Mouse (Mus musculus) thymus, adult 2 months (tissue): Measurements from ENCODE around the gene Klk9. TPM values are rescaled to one million over a fixed set of nuclear protein-coding genes. Genes with fewer than 3 reads are reported as not detected.

Source experiments
- DNase-seq: peaks from one replicate; pipeline ENCODE4 v3.0.0; 2021
- H3K27ac ChIP-seq: fragments of 200-500 bp; 2 replicates; pipeline ENCODE4 v1.5.1; 2012; ENCODE audit warnings: low read length, control low read depth; ENCODE audit not compliant: control insufficient read depth, insufficient read depth
- H3K27me3 ChIP-seq: fragments of 200-500 bp; 2 replicates; pipeline ENCODE4 v1.6.1; 2012; ENCODE audit warnings: mild to moderate bottlenecking, low read length, moderate library complexity, mixed read lengths; ENCODE audit not compliant: control insufficient read depth, insufficient read depth
- H3K36me3 ChIP-seq: fragments of 200-500 bp; 2 replicates; pipeline ENCODE4 v1.6.1; 2012; ENCODE audit warnings: mild to moderate bottlenecking, low read length, moderate library complexity; ENCODE audit not compliant: control insufficient read depth, insufficient read depth
- H3K4me1 ChIP-seq: fragments of 200-500 bp; replicated peaks from 2 replicates; pipeline ENCODE4 v1.6.1; 2012; ENCODE audit warnings: low read length; ENCODE audit not compliant: control insufficient read depth, insufficient read depth
- H3K4me3 ChIP-seq: fragments of 200-500 bp; 2 replicates; pipeline ENCODE4 v1.5.1; 2012; ENCODE audit warnings: mild to moderate bottlenecking, low read length, control low read depth, moderate library complexity; ENCODE audit not compliant: control insufficient read depth, insufficient read depth
- CTCF ChIP-seq: fragments of 200-500 bp; IDR thresholded peaks from 2 replicates; pipeline ENCODE4 v1.5.1; 2012; ENCODE audit warnings: mild to moderate bottlenecking, control low read depth, low read length, moderate library complexity, borderline replicate concordance; ENCODE audit not compliant: control insufficient read depth, poor library complexity, insufficient read depth; ENCODE audit errors: extremely low read depth
- POLR2A ChIP-seq: fragments of 200-500 bp; IDR thresholded peaks from 2 replicates; pipeline ENCODE4 v1.6.1; 2012; ENCODE audit warnings: mild to moderate bottlenecking, low read length, control low read depth, moderate library complexity; ENCODE audit not compliant: control insufficient read depth, poor library complexity, insufficient read depth; ENCODE audit errors: extremely low read depth
- WGBS: fragments of 180-500 bp; shearing (Covaris S2); methylation state at CpG from one replicate; pipeline ENCODE4 v1.1.7; 2018; 5-methylcytosine and 5-hydroxymethylcytosine counted together
- polyA plus RNA-seq: library from polyadenylated mRNA; depleted of rRNA; stranded (reverse); fragments of >200 nt; gene quantifications from 2 replicates; pipeline ENCODE4 v1.2.3, GENCODE M21; 2012; rRNA removed

Gene Klk9
- polyA plus RNA-seq = 0.17 and 0.51 TPM in 2 replicates

DNA sequence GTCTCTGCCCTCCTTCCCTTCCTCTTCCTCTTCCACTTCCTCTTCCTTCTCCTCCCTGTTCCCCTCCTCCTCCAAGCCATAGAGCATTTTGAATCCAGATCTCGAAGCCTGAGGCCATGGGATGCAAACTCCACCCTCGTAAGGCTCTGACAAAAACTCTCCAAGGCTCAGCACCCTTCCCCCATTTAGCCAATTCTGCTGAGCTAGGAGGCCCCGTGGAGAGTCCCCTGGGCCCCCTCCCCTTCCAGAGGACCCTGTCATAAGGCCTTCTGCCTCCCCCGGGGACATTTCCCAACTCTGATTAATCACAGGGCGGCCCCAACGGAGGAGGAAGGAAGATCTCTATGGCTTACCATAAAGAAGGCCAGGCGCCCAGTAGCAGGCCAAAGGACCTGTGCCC is at the start of gene Klk9:
Gene Klk9, plus strand, starts transcription at position 301 of the 400 bp plus-strand sequence.
- H3K36me3 ChIP-seq = no peaks in the 10 kb centered on the region
- TF ChIP-seq CTCF (no peak), POLR2A (no peak)
- H3K27me3 ChIP-seq = no peaks in the 10 kb centered on the region
- DNase-seq = no peak
- H3K27ac ChIP-seq = no peak within 1 kb of the TSS
- no peak within 1 kb of the TSS for H3K4me3 ChIP-seq
- whole genome bisulfite sequencing = 82% methylated on average over 7 of the region's 7 CpGs
- H3K4me1 ChIP-seq = no peaks in the 10 kb centered on the region

GRCm38 (mm10) chr7:43747788-43748187 is 43.9 kb upstream of the Klk9 start:
- TF ChIP-seq POLR2A (no peak), CTCF (no peak)
- no peak overlapping the region for H3K4me3 ChIP-seq
- H3K4me1 ChIP-seq = no peaks in the 10 kb centered on the region
- H3K27ac ChIP-seq = no peak overlapping the region
- no peak for DNase-seq
- no peaks in the 10 kb centered on the region for H3K27me3 ChIP-seq
- no peaks in the 10 kb centered on the region for H3K36me3 ChIP-seq
- 17% methylated on average over 1 of the region's 1 CpGs for WGBS

DNA sequence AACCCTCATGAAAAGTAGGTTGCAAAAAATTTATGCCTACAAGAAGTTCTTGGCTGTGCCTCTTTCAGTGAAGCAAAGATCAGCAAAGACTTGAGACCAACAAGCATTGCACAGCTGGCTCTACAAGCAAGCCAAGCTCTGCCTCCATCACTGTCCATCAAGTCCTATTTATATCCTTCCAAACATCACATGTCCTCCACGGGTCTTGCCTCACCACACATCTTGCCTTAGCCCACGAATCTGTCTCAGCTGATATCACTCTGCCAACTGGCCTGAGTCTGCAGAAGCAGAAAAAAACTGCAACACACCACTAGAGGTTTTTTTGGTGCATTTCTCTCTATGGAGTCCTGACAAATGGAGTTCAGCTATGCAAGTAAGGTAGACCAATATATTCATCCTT is 38.9 kb upstream of the Klk9 start:
- Histone ChIP-seq H3K4me1 (no peaks in the 10 kb centered on the region), H3K27me3 (no peaks in the 10 kb centered on the region), H3K36me3 (no peaks in the 10 kb centered on the region), H3K4me3 (no peak overlapping the region), H3K27ac (no peak overlapping the region)
- WGBS = 44% methylated on average over 2 of the region's 2 CpGs
- DNase-seq = no peak
- TF ChIP-seq POLR2A (no peak), CTCF (no peak)

DNA sequence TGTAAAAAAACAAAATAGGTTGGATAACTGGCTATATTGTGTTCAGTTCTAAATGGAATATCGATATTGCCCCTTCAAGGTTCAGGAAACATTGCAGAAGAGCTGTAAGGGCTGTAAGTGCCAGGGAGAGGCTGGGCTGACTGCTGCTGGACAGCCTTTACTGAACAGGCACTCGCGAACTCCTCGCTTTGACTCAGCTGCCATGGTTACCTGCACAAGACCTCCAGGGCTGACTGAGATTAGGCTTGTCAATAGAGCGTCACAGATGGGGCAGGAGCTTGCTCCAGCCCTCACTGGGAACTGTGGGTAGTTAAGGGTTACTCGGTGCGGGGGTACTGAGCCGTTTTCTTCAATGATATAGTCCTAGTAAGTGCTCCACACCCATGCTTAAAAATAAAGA is 25.2 kb upstream of the Klk9 start:
- DNase-seq = no peak
- 73% methylated on average over 8 of the region's 8 CpGs for WGBS
- H3K36me3 ChIP-seq = no peaks in the 10 kb centered on the region
- no peaks in the 10 kb centered on the region for H3K4me1 ChIP-seq
- TF ChIP-seq POLR2A (no peak), CTCF (no peak)
- no peaks in the 10 kb centered on the region for H3K27me3 ChIP-seq
- no peak overlapping the region for H3K27ac ChIP-seq
- H3K4me3 ChIP-seq = no peak overlapping the region

DNA sequence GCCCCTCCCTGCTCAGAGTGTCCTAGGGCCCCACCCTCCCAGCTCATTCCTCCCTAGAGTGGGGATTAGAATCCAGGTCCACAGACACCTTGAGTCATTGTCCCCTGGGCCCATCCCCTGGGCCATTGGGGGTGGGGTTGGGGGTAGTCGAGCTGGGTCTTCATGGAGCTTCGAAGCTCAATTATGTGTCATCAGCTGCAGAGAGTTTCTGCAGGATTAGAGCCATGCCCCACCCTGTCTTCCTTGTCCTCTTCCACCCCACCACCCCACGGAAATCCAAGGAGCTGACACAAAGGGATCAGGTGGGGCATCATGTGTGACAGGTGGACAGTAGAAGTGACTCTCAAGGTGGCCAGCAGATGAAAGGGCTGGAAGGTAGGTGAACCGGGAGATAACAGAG is 23.1 kb upstream of the Klk9 start, which contains the start of gene Klk12:
Gene Klk12, plus strand, starts transcription at position 301 of the 400 bp plus-strand sequence.
- no peaks in the 10 kb centered on the region for H3K27me3 ChIP-seq
- DNase-seq = no peak
- H3K27ac ChIP-seq = no peak within 1 kb of the TSS
- TF ChIP-seq POLR2A (no peak), CTCF (no peak)
- WGBS = 84% methylated on average over 4 of the region's 4 CpGs
- H3K36me3 ChIP-seq = no peaks in the 10 kb centered on the region
- no peaks in the 10 kb centered on the region for H3K4me1 ChIP-seq
- H3K4me3 ChIP-seq = no peak within 1 kb of the TSS

DNA sequence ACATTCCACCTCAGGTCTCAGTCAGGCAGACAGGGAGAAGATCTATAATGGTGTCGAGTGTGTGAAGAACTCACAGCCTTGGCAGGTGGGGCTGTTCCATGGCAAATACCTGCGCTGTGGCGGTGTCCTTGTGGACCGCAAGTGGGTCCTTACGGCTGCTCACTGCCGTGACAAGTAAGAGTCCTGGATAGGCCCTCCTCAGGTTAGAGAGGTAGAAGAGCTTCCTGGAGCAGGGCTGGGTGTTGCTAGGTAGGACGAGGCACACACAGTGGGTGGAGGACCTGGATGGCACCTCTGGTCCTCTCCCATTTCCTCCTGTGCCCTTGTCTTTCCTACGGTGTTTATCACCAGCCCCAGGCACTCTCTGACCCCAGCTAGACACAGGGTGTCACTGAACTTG is 22.1 kb upstream of the Klk9 start:
- H3K27ac ChIP-seq = no peak overlapping the region
- H3K36me3 ChIP-seq = no peaks in the 10 kb centered on the region
- no peaks in the 10 kb centered on the region for H3K27me3 ChIP-seq
- no peak overlapping the region for H3K4me3 ChIP-seq
- no peaks in the 10 kb centered on the region for H3K4me1 ChIP-seq
- WGBS = 95% methylated on average over 8 of the region's 8 CpGs
- TF ChIP-seq CTCF = no peak
- no peak for TF ChIP-seq POLR2A
- no peak for DNase-seq

DNA sequence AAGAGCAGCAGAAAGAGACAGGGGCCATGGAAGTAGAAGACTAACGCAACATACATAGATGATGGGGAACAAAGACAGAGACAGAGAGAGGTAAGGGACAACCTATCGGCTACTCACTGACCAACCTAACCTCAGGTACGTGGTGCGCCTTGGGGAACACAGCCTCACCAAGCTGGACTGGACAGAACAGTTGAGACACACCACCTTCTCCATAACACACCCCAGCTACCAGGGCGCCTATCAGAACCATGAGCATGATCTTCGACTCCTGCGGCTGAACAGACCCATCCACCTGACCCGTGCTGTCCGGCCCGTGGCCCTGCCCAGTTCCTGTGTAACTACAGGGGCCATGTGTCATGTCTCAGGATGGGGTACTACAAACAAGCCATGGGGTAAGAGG is 21.0 kb upstream of the Klk9 start:
- Histone ChIP-seq H3K36me3 (no peaks in the 10 kb centered on the region), H3K27ac (no peak overlapping the region), H3K4me1 (no peaks in the 10 kb centered on the region), H3K4me3 (no peak overlapping the region), H3K27me3 (no peaks in the 10 kb centered on the region)
- TF ChIP-seq CTCF (no peak), POLR2A (no peak)
- DNase-seq = no peak
- WGBS = 94% methylated on average over 10 of the region's 10 CpGs
